Mouse (Mus musculus) spleen, adult 2 months (tissue): Measurements from ENCODE around the gene Zfyve28.

ENCODE experiments used
- CTCF ChIP-seq: fragments of 200-500 bp; IDR thresholded peaks from 2 replicates; pipeline ENCODE4 v1.5.1; 2011; ENCODE audit warnings: mild to moderate bottlenecking, inconsistent platforms; ENCODE audit not compliant: insufficient read depth, insufficient read length, insufficient replicate concordance; ENCODE audit errors: extremely low read depth
- POLR2A ChIP-seq: fragments of 200-500 bp; IDR thresholded peaks from 2 replicates; pipeline ENCODE4 v1.6.1; 2011; ENCODE audit warnings: low read depth, low read length, inconsistent platforms

GRCm38 (mm10) chr5:34217756-34218155 is 70.5 kb downstream of the Zfyve28 start:
- TF ChIP-seq CTCF (no peak), POLR2A (no peak)
